In genomic region chr15:81949076-81949475, GRCm38 (mm10) we compare ENCODE assay signal across 34 mouse cellular contexts. TPM values are rescaled to one million over a fixed set of nuclear protein-coding genes. Genes with fewer than 3 reads are reported as not detected.
"Had no signal": no experiment of that assay in that cellular context is flagged by ENCODE, and none has a peak within 500 bp of the region (broad histone marks: within the 10 kb centered on the region; RNA-seq: fewer than 3 reads in every experiment).

No protein-coding gene starts in this region.

- H3K27ac ChIP-seq: heart, adult 2 months; heart, embryonic 13.5 days; heart, embryonic 15.5 days; hindbrain, embryonic 14.5 days; kidney, embryonic 15.5 days; kidney, postnatal 0 days; limb, embryonic 13.5 days; limb, embryonic 15.5 days; liver, embryonic 12.5 days; liver, embryonic 14.5 days had no signal

- DNase-seq: gastrocnemius, postnatal 10 days; gastrocnemius, postnatal 25 days; heart, adult 2 months; heart, postnatal 14 days; heart, postnatal 36 days; layer of hippocampus, adult 9-11 months; layer of hippocampus, postnatal 36 days; left cerebral cortex, postnatal 4 days had no signal

- ATAC-seq: hindbrain, embryonic 16.5 days; liver, embryonic 12.5 days had no signal

- H3K4me3 ChIP-seq: heart, adult 2 months; heart, embryonic 13.5 days; heart, embryonic 15.5 days; kidney, embryonic 15.5 days; limb, embryonic 13.5 days; limb, embryonic 15.5 days; liver, embryonic 12.5 days had no signal

- H3K9ac ChIP-seq: heart, embryonic 13.5 days; heart, embryonic 15.5 days; hindbrain, embryonic 14.5 days; kidney, embryonic 15.5 days; limb, embryonic 13.5 days; limb, embryonic 15.5 days; liver, embryonic 12.5 days; liver, embryonic 14.5 days had no signal

- H3K4me2 ChIP-seq: heart, embryonic 11.5 days; heart, embryonic 13.5 days; heart, embryonic 15.5 days; hindbrain, embryonic 14.5 days; kidney, embryonic 15.5 days; limb, embryonic 13.5 days; limb, embryonic 15.5 days; liver, embryonic 12.5 days had no signal

- H3K27me3 ChIP-seq: heart, embryonic 13.5 days; heart, embryonic 15.5 days; kidney, embryonic 15.5 days; limb, embryonic 13.5 days; limb, embryonic 15.5 days had no signal

- H3K9me3 ChIP-seq: heart, embryonic 13.5 days; heart, embryonic 15.5 days; kidney, embryonic 15.5 days; limb, embryonic 13.5 days; limb, embryonic 15.5 days; liver, embryonic 12.5 days had no signal

- H3K36me3 ChIP-seq: heart, embryonic 15.5 days had no signal

- H3K4me1 ChIP-seq: heart, embryonic 15.5 days; limb, embryonic 13.5 days had no signal

RNA-seq across cellular contexts. Expression of gene Csdc2, which starts 12.5 kb away (rescaled TPM):
- total RNA-seq: hematopoietic stem cell, adult 5-6 weeks had no signal

RNA-seq across cellular contexts. Expression of gene 1700029P11Rik, which starts 31.3 kb away (rescaled TPM):
- total RNA-seq: gastrocnemius, adult 18-20 months; gastrocnemius, postnatal 10 days; gastrocnemius, postnatal 25 days; heart, adult 2 months; heart, postnatal 14 days; heart, postnatal 36 days; hematopoietic stem cell, adult 5-6 weeks; layer of hippocampus, adult 18-20 months; layer of hippocampus, adult 8-10 months; layer of hippocampus, postnatal 14 days; layer of hippocampus, postnatal 36 days; left cerebral cortex, adult 18-20 months; left cerebral cortex, adult 8-10 months; left cerebral cortex, postnatal 10 days; left cerebral cortex, postnatal 25 days; left cerebral cortex, postnatal 4 days; liver, adult 2 months had no signal
- polyA plus RNA-seq: heart, adult 2 months; heart, embryonic 11.5 days; heart, embryonic 13.5 days; heart, embryonic 15.5 days; heart, postnatal 0 days; hindbrain, embryonic 14.5 days; hindbrain, embryonic 16.5 days; intestine, embryonic 14.5 days; intestine, embryonic 16.5 days; kidney, embryonic 15.5 days; kidney, postnatal 0 days; large intestine, adult 2 months; limb, embryonic 11.5 days; limb, embryonic 13.5 days; limb, embryonic 15.5 days; liver, adult 2 months; liver, embryonic 12.5 days; liver, embryonic 14.5 days had no signal
